Mouse (Mus musculus) olfactory bulb, adult 2 months (tissue): Measurements from ENCODE around the gene Fkbpl.

Experiments
- CTCF ChIP-seq: fragments of 200-500 bp; IDR thresholded peaks from 2 replicates; pipeline ENCODE4 v1.5.1; 2012; ENCODE audit warnings: low read depth, mild to moderate bottlenecking, low read length, moderate library complexity; ENCODE audit not compliant: insufficient read depth
- POLR2A ChIP-seq: fragments of 200-500 bp; IDR thresholded peaks from 2 replicates; pipeline ENCODE4 v1.6.1; 2012; ENCODE audit warnings: mild to moderate bottlenecking, low read depth, low read length, moderate library complexity; ENCODE audit not compliant: insufficient read depth

GRCm38 (mm10) chr17:34611050-34611449 is 33.5 kb upstream of the Fkbpl start:
- no peak for TF ChIP-seq CTCF
- no peak for TF ChIP-seq POLR2A
